Mouse (Mus musculus): ENCODE results near the gene Camk2d. TPM values are rescaled to one million over a fixed set of nuclear protein-coding genes. Genes with fewer than 3 reads are reported as not detected.

The Camk2d gene
- polyA plus RNA-seq, 1 experiment from 2014 or later = 7.4 TPM

DNA sequence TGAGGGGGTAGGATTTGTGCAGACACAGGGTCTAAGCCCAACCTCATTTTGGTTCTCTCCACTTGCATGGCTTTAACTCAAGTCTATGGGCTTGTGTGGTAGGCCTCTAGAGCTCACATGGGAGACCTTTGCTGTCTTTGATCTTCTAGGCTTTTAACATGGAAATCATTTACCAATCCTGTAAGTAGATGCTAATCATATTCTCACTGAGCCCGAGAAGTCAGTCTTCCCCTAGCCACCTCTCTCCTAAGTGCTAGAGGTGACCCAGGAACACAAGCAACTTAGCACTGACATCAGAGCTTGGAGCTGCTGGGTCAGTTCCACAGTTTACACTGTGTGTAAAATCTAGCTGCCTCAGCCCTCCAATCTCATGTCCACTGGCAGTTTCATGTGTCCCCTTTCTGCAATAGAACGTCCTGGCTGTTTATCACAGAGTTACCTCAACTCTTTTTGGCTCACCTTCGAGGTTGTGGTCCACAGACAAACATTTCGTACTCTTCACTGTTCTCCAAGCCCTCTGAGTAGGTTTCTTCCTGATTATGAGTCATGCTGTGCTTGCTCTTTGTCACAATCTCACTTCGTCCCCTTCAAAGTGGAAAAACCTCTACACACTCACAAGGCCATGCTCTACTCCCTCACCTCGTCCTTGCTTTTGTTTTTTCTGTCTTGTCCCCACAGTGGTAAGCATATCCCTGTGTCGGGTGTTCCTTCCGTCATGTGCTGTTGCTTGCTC, 63.9 kb downstream of the Camk2d start:
- Histone ChIP-seq H3K36me3 (replicated peaks; ENCODE audit: insufficient read depth, low read length) (no peaks in the 10 kb centered on the region), H3K9me3 (ENCODE audit: low read length) (no peaks in the 10 kb centered on the region), H3K9ac (replicated peaks) (no peak overlapping the region), H3K4me1 (ENCODE audit: insufficient read depth) (no peaks in the 10 kb centered on the region), H3K27me3 (ENCODE audit: insufficient read depth, low read length) (no peaks in the 10 kb centered on the region), H3K27ac (ENCODE audit: low read depth) (no peak overlapping the region), H3K4me3 (ENCODE audit: low read depth, low read length) (no peak overlapping the region), H3K4me2 (ENCODE audit: low read depth, low read length) (no peak overlapping the region)
- DNase-seq (no peak), ATAC-seq (no peak)
- TF ChIP-seq CTCF (IDR thresholded peaks at IDR 0.05; ENCODE audit: low read depth) (no peak), EP300 (IDR thresholded peaks at IDR 0.05; ENCODE audit: low read depth) (no peak)
- WGBS (ENCODE audit: insufficient replicate concordance) = 62% methylated on average over 8 of the region's 8 CpGs

GRCm38 (mm10) chr3:126660575-126660974, 64.5 kb downstream of the Camk2d start:
- Histone ChIP-seq H3K27ac (ENCODE audit: low read depth) (no peak overlapping the region), H3K9ac (replicated peaks) (no peak overlapping the region), H3K4me1 (ENCODE audit: insufficient read depth) (no peaks in the 10 kb centered on the region), H3K4me3 (ENCODE audit: low read depth, low read length) (no peak overlapping the region), H3K27me3 (ENCODE audit: insufficient read depth, low read length) (no peaks in the 10 kb centered on the region), H3K36me3 (replicated peaks; ENCODE audit: insufficient read depth, low read length) (no peaks in the 10 kb centered on the region), H3K9me3 (ENCODE audit: low read length) (no peaks in the 10 kb centered on the region), H3K4me2 (ENCODE audit: low read depth, low read length) (no peak overlapping the region)
- 75% methylated on average over 2 of the region's 2 CpGs for WGBS (ENCODE audit: insufficient replicate concordance)
- TF ChIP-seq CTCF (IDR thresholded peaks at IDR 0.05; ENCODE audit: low read depth) = no peak
- no peak for TF ChIP-seq EP300 (IDR thresholded peaks at IDR 0.05; ENCODE audit: low read depth)
- no peak for ATAC-seq
- DNase-seq = no peak

DNA sequence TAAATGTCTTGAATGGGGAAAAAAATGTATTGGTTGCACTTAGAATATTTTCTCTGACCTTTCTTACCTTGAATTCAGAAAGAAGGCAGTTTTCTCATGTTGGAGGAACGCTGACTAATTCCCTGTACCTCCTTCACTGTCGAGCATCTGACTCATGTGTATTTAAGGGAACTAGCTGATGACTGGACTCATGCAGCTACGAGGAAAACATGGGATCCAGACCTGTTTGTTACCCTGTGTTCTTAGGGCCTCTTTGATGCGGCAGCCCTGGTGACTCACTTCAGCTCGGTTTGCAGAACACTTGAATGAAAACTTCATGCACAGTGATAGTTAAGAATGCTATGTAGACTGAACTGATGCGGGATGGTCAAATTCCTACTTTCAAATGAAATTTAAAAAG, 64.9 kb downstream of the Camk2d start:
- H3K9ac ChIP-seq (replicated peaks) = no peak overlapping the region
- DNase-seq (no peak), ATAC-seq (no peak)
- H3K36me3 ChIP-seq (replicated peaks; ENCODE audit: insufficient read depth, low read length) = no peaks in the 10 kb centered on the region
- WGBS (ENCODE audit: insufficient replicate concordance) = 57% methylated on average over 6 of the region's 6 CpGs
- no peaks in the 10 kb centered on the region for H3K9me3 ChIP-seq (ENCODE audit: low read length)
- TF ChIP-seq CTCF (IDR thresholded peaks at IDR 0.05; ENCODE audit: low read depth) (no peak), EP300 (IDR thresholded peaks at IDR 0.05; ENCODE audit: low read depth) (no peak)
- no peaks in the 10 kb centered on the region for H3K4me1 ChIP-seq (ENCODE audit: insufficient read depth)
- H3K27me3 ChIP-seq (ENCODE audit: insufficient read depth, low read length) = no peaks in the 10 kb centered on the region
- no peak overlapping the region for H3K27ac ChIP-seq (ENCODE audit: low read depth)
- H3K4me2 ChIP-seq (ENCODE audit: low read depth, low read length) = no peak overlapping the region
- H3K4me3 ChIP-seq (ENCODE audit: low read depth, low read length) = no peak overlapping the region

GRCm38 (mm10) chr3:126661920-126662319, 65.8 kb downstream of the Camk2d start:
- H3K36me3 ChIP-seq (replicated peaks; ENCODE audit: insufficient read depth, low read length) = no peaks in the 10 kb centered on the region
- H3K4me3 ChIP-seq (ENCODE audit: low read depth, low read length) = no peak overlapping the region
- H3K27me3 ChIP-seq (ENCODE audit: insufficient read depth, low read length) = no peaks in the 10 kb centered on the region
- H3K4me2 ChIP-seq (ENCODE audit: low read depth, low read length) = no peak overlapping the region
- H3K4me1 ChIP-seq (ENCODE audit: insufficient read depth) = no peaks in the 10 kb centered on the region
- no peak for ATAC-seq
- TF ChIP-seq EP300 (IDR thresholded peaks at IDR 0.05; ENCODE audit: low read depth) (no peak), CTCF (IDR thresholded peaks at IDR 0.05; ENCODE audit: low read depth) (no peak)
- H3K9ac ChIP-seq (replicated peaks) = no peak overlapping the region
- DNase-seq = no peak
- WGBS (ENCODE audit: insufficient replicate concordance) = 62% methylated on average over 3 of the region's 3 CpGs
- H3K27ac ChIP-seq (ENCODE audit: low read depth) = no peak overlapping the region
- no peaks in the 10 kb centered on the region for H3K9me3 ChIP-seq (ENCODE audit: low read length)

DNA sequence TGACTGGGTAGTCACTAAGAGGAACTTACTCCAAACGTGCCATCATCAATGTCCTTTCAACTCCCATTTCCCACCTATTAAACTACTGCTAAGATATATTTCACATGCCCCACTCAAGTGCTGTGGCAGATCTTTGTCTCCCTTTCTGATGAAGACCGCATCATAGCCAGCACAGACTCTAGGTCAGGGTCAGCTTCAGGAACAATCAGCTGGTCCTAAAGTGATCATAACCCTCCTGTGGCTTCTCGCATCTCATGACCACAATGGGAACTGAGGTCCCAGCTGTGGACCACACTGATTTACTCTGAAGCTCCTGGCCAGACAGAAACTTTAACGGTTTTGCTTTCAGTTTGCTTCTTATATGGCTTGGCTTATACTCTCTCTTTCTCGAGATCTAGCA, 67.3 kb downstream of the Camk2d start:
- H3K36me3 ChIP-seq (replicated peaks; ENCODE audit: insufficient read depth, low read length) = no peaks in the 10 kb centered on the region
- 63% methylated on average over 5 of the region's 5 CpGs for WGBS (ENCODE audit: insufficient replicate concordance)
- TF ChIP-seq EP300 (IDR thresholded peaks at IDR 0.05; ENCODE audit: low read depth) (no peak), CTCF (IDR thresholded peaks at IDR 0.05; ENCODE audit: low read depth) (no peak)
- DNase-seq (no peak), ATAC-seq (no peak)
- H3K4me3 ChIP-seq (ENCODE audit: low read depth, low read length) = no peak overlapping the region
- no peaks in the 10 kb centered on the region for H3K27me3 ChIP-seq (ENCODE audit: insufficient read depth, low read length)
- H3K4me2 ChIP-seq (ENCODE audit: low read depth, low read length) = no peak overlapping the region
- no peak overlapping the region for H3K9ac ChIP-seq (replicated peaks)
- no peak overlapping the region for H3K27ac ChIP-seq (ENCODE audit: low read depth)
- H3K4me1 ChIP-seq (ENCODE audit: insufficient read depth) = no peaks in the 10 kb centered on the region
- H3K9me3 ChIP-seq (ENCODE audit: low read length) = no peaks in the 10 kb centered on the region

DNA sequence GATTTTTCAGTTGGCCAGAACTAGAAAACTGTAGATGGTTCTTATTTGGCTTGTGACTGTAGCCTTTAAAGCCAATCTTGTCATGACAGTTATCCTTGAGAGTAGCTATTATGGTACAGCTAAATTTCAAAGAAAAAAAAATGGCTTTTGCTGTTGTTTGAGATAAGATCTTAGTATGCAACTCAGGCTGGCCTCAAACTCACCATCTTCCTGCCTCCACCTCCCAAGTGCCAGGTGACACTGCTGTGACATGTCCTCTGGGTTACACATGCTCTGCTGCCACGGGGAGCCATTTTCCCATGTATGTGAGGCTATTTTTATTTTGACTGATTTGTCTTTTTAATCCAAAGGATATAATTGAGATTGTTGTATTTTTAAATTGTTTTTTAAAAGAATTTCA, 69.8 kb downstream of the Camk2d start:
- ATAC-seq (no peak), DNase-seq (no peak)
- TF ChIP-seq EP300 (IDR thresholded peaks at IDR 0.05; ENCODE audit: low read depth) = no peak
- TF ChIP-seq CTCF (IDR thresholded peaks at IDR 0.05; ENCODE audit: low read depth) = no peak
- H3K4me2 ChIP-seq (ENCODE audit: low read depth, low read length) = no peak overlapping the region
- no peak overlapping the region for H3K9ac ChIP-seq (replicated peaks)
- no peaks in the 10 kb centered on the region for H3K9me3 ChIP-seq (ENCODE audit: low read length)
- 64% methylated on average over 1 of the region's 1 CpGs for WGBS (ENCODE audit: insufficient replicate concordance)
- no peaks in the 10 kb centered on the region for H3K36me3 ChIP-seq (replicated peaks; ENCODE audit: insufficient read depth, low read length)
- no peaks in the 10 kb centered on the region for H3K27me3 ChIP-seq (ENCODE audit: insufficient read depth, low read length)
- H3K4me3 ChIP-seq (ENCODE audit: low read depth, low read length) = no peak overlapping the region
- H3K27ac ChIP-seq (ENCODE audit: low read depth) = no peak overlapping the region
- no peaks in the 10 kb centered on the region for H3K4me1 ChIP-seq (ENCODE audit: insufficient read depth)

Data from liver, postnatal 0 days (tissue).